Mouse (Mus musculus) kidney, postnatal 0 days (tissue): ENCODE measurements at regions not wholly inside any gene's neighbourhood (a gene's known extent, or its start where the extent isn't known, plus 50 kb on each side); places are given as distances from the start of the nearest gene placed in this dataset.

Experiments used
- ATAC-seq: fragments of 200-750 bp; cut with Nextera tagmentation; replicated peaks from 2 replicates; pipeline ENCODE4 v1.8.0; 2017; ENCODE audit warnings: low read depth, moderate number of reproducible peaks, moderate TSS enrichment, moderate library complexity; ENCODE audit not compliant: low FRiP score
- DNase-seq: peaks from one replicate; pipeline ENCODE4 v3.0.0-alpha.2; 2016; ENCODE audit warnings: low spot score
- H3K27ac ChIP-seq: fragments of 300-500 bp; sonication (generic); 2 replicates; pipeline ENCODE4 v1.5.1; 2014; ENCODE audit warnings: mild to moderate bottlenecking
- H3K27me3 ChIP-seq: fragments of 300-500 bp; sonication (generic); 2 replicates; pipeline ENCODE4 v1.6.1; 2014; ENCODE audit warnings: low read length, mixed read lengths; ENCODE audit not compliant: insufficient read depth
- H3K36me3 ChIP-seq: fragments of 300-500 bp; sonication (generic); 2 replicates; pipeline ENCODE4 v1.6.1; 2014; ENCODE audit warnings: low read length, mixed read lengths; ENCODE audit not compliant: insufficient read depth
- H3K4me1 ChIP-seq: fragments of 300-500 bp; sonication (generic); replicated peaks from 2 replicates; pipeline ENCODE4 v1.6.1; 2014; ENCODE audit warnings: antibody characterized with exemption, low read length, mixed read lengths; ENCODE audit not compliant: insufficient read depth
- H3K4me2 ChIP-seq: fragments of 300-500 bp; sonication (generic); 2 replicates; pipeline ENCODE4 v1.6.1; 2014; ENCODE audit warnings: mild to moderate bottlenecking, low read length, moderate library complexity, mixed read lengths
- H3K4me3 ChIP-seq: fragments of 300-500 bp; sonication (generic); replicated peaks from 2 replicates; pipeline ENCODE4 v1.5.1; 2014; ENCODE audit warnings: low read depth, low read length
- H3K9ac ChIP-seq: fragments of 300-500 bp; sonication (generic); 2 replicates; pipeline ENCODE4 v1.6.1; 2014; ENCODE audit warnings: low read depth, low read length
- H3K9me3 ChIP-seq: fragments of 300-500 bp; sonication (generic); replicated peaks from 2 replicates; pipeline ENCODE4 v1.6.1; 2016; ENCODE audit warnings: low read length, inconsistent platforms, mixed read lengths
- CTCF ChIP-seq: IDR thresholded peaks from 2 replicates; pipeline ENCODE4 v1.5.1; 2016; ENCODE audit warnings: antibody characterized with exemption, low read depth, mild to moderate bottlenecking, moderate library complexity
- WGBS: fragments of 180-500 bp; shearing (Covaris S2); extraction: QIAGEN DNeasy Blood & Tissue Kit; methylation state at CpG from one replicate; pipeline ENCODE4 v1.1.7; 2014; 5-methylcytosine and 5-hydroxymethylcytosine counted together

- no peak for ATAC-seq
- no peak for DNase-seq
Measured at GRCm38 (mm10) chr4:125765171-125765570, 259.2 kb upstream of the Csf3r start.

GRCm38 (mm10) chr4:125777126-125777525 is 247.2 kb upstream of the Csf3r start:
- no peak for DNase-seq
- TF ChIP-seq CTCF, result no peak
- H3K9me3 ChIP-seq, result no peaks in the 10 kb centered on the region
- no peaks in the 10 kb centered on the region for H3K27me3 ChIP-seq
- H3K4me2 ChIP-seq, result no peak overlapping the region
- H3K4me1 ChIP-seq, result no peaks in the 10 kb centered on the region
- no peak for ATAC-seq
- H3K4me3 ChIP-seq, result no peak overlapping the region
- no peak overlapping the region for H3K27ac ChIP-seq
- no peak overlapping the region for H3K9ac ChIP-seq
- 82% methylated on average over 4 of the region's 4 CpGs for WGBS
- no peaks in the 10 kb centered on the region for H3K36me3 ChIP-seq

More at GRCm38 (mm10) chr4:125765171-125765570, 259.2 kb upstream of the Csf3r start:
- Histone ChIP-seq H3K4me3 (no peak overlapping the region), H3K4me2 (no peak overlapping the region), H3K9ac (no peak overlapping the region), H3K9me3 (no peaks in the 10 kb centered on the region), H3K27me3 (no peaks in the 10 kb centered on the region), H3K36me3 (no peaks in the 10 kb centered on the region), H3K4me1 (no peaks in the 10 kb centered on the region), H3K27ac (no peak overlapping the region)
- no peak for TF ChIP-seq CTCF
- 71% methylated on average over 8 of the region's 8 CpGs for WGBS

GRCm38 (mm10) chr4:125780113-125780512 is 244.2 kb upstream of the Csf3r start:
- Histone ChIP-seq H3K4me1 (no peaks in the 10 kb centered on the region), H3K36me3 (no peaks in the 10 kb centered on the region), H3K4me2 (no peak overlapping the region), H3K27me3 (no peaks in the 10 kb centered on the region), H3K4me3 (no peak overlapping the region), H3K9ac (no peak overlapping the region), H3K9me3 (no peaks in the 10 kb centered on the region), H3K27ac (no peak overlapping the region)
- 64% methylated on average over 4 of the region's 4 CpGs for WGBS
- ATAC-seq (no peak), DNase-seq (no peak)
- TF ChIP-seq CTCF, result no peak

GRCm38 (mm10) chr4:125780921-125781487 is 243.3 kb upstream of the Csf3r start:
- ATAC-seq (no peak), DNase-seq (peak; percentile 21)
- no peaks in the 10 kb centered on the region for H3K27me3 ChIP-seq
- H3K4me1 ChIP-seq, result no peaks in the 10 kb centered on the region
- no peak overlapping the region for H3K9ac ChIP-seq
- WGBS, result 5% methylated on average over 12 of the region's 12 CpGs
- no peaks in the 10 kb centered on the region for H3K9me3 ChIP-seq
- no peak overlapping the region for H3K4me3 ChIP-seq
- no peak overlapping the region for H3K27ac ChIP-seq
- TF ChIP-seq CTCF, result no peak
- H3K36me3 ChIP-seq, result no peaks in the 10 kb centered on the region
- H3K4me2 ChIP-seq, result no peak overlapping the region

- Histone ChIP-seq H3K9ac (no peak overlapping the region), H3K9me3 (no peaks in the 10 kb centered on the region), H3K4me3 (no peak overlapping the region), H3K36me3 (no peaks in the 10 kb centered on the region), H3K4me2 (no peak overlapping the region), H3K4me1 (no peaks in the 10 kb centered on the region), H3K27ac (no peak overlapping the region), H3K27me3 (no peaks in the 10 kb centered on the region)
- 79% methylated on average over 3 of the region's 3 CpGs for WGBS
- no peak for ATAC-seq
- no peak for DNase-seq
- no peak for TF ChIP-seq CTCF
Measured at GRCm38 (mm10) chr4:125782346-125782745, 242.0 kb upstream of the Csf3r start.

GRCm38 (mm10) chr4:125786083-125786482 is 238.3 kb upstream of the Csf3r start:
- Histone ChIP-seq H3K27me3 (no peaks in the 10 kb centered on the region), H3K4me2 (no peak overlapping the region), H3K36me3 (no peaks in the 10 kb centered on the region), H3K9me3 (no peaks in the 10 kb centered on the region), H3K9ac (no peak overlapping the region), H3K4me3 (no peak overlapping the region), H3K4me1 (no peaks in the 10 kb centered on the region), H3K27ac (no peak overlapping the region)
- ATAC-seq (no peak), DNase-seq (no peak)
- WGBS, result 24% methylated on average over 3 of the region's 3 CpGs
- no peak for TF ChIP-seq CTCF

- no peaks in the 10 kb centered on the region for H3K36me3 ChIP-seq
- DNase-seq (peak; percentile 7), ATAC-seq (no peak)
- no peak overlapping the region for H3K9ac ChIP-seq
- H3K4me2 ChIP-seq, result no peak overlapping the region
- no peak overlapping the region for H3K4me3 ChIP-seq
- TF ChIP-seq CTCF, result no peak
- H3K27me3 ChIP-seq, result no peaks in the 10 kb centered on the region
- H3K9me3 ChIP-seq, result no peaks in the 10 kb centered on the region
- H3K4me1 ChIP-seq, result no peaks in the 10 kb centered on the region
- 41% methylated on average over 4 of the region's 4 CpGs for WGBS
- H3K27ac ChIP-seq, result no peak overlapping the region
Measured at GRCm38 (mm10) chr4:125794679-125795078, 229.7 kb upstream of the Csf3r start.
